Mouse (Mus musculus) adrenal gland, postnatal 25 days (tissue): ENCODE measurements around the gene Avpr1a. TPM values are rescaled to one million over a fixed set of nuclear protein-coding genes. Genes with fewer than 3 reads are reported as not detected.

ENCODE experiments used
- DNase-seq: peaks from one replicate; pipeline ENCODE4 v3.0.0; 2021; ENCODE audit warnings: mixed read lengths
- long read RNA-seq: library from polyadenylated mRNA; stranded (forward); transcript quantifications from one replicate; pipeline ENCODE4 v2.0.0, GENCODE M21; 2021
- total RNA-seq: library from RNA; stranded (reverse); gene quantifications from 2 replicates; pipeline ENCODE4 v1.2.3, GENCODE M21; 2021

Avpr1a gene
- total RNA-seq, result 0.76 and 1.6 TPM in 2 replicates
- long read RNA-seq, transcript Avpr1a-201 (2 exons, 2,670 nt), result major isoform, 45 of 45 reads
- long read RNA-seq, partial matches to known transcripts, result 0 of 45 reads
- long read RNA-seq, other reads (novel, unspliced or antisense), result 0 of 45 reads

GRCm38 (mm10) chr10:122447861-122448716, at the start of gene Avpr1a:
TSS of gene Avpr1a (plus strand) at chr10:122448499.
- DNase-seq, result peak; percentile 1

GRCm38 (mm10) chr10:122402270-122402669, 46.0 kb upstream of the Avpr1a start:
- no peak for DNase-seq

GRCm38 (mm10) chr10:122406333-122406732, 42.0 kb upstream of the Avpr1a start:
- DNase-seq, result no peak

GRCm38 (mm10) chr10:122408697-122409409, 39.4 kb upstream of the Avpr1a start:
- no peak for DNase-seq

GRCm38 (mm10) chr10:122410791-122411190, 37.5 kb upstream of the Avpr1a start:
- no peak for DNase-seq

GRCm38 (mm10) chr10:122432690-122433089, 15.6 kb upstream of the Avpr1a start:
- DNase-seq, result no peak

- DNase-seq, result peak; percentile 82
Measured at GRCm38 (mm10) chr10:122447275-122447674, 1.0 kb upstream of the Avpr1a start.

- peak; percentile 28 for DNase-seq
Measured at GRCm38 (mm10) chr10:122448717-122449611, 665 bp downstream of the Avpr1a start.

GRCm38 (mm10) chr10:122449856-122450255, 1.6 kb downstream of the Avpr1a start:
- DNase-seq, result no peak

GRCm38 (mm10) chr10:122453466-122453865, 5.2 kb downstream of the Avpr1a start:
- no peak for DNase-seq

- DNase-seq, result no peak
Measured at GRCm38 (mm10) chr10:122455793-122456192, 7.5 kb downstream of the Avpr1a start.

GRCm38 (mm10) chr10:122476846-122477245, 28.5 kb downstream of the Avpr1a start:
- no peak for DNase-seq

- DNase-seq, result no peak
Measured at GRCm38 (mm10) chr10:122498551-122498950, 50.3 kb downstream of the Avpr1a start.

- DNase-seq, result no peak
Measured at GRCm38 (mm10) chr10:122499306-122499705, 51.0 kb downstream of the Avpr1a start.

Other genes starting within 250 kb of the Avpr1a start
- gene Ppm1h, start 230.3 kb downstream of the Avpr1a start, total RNA-seq, result 32.2 and 39.7 TPM in 2 replicates